ENCODE assay signal across 28 mouse cellular contexts in genomic region chr8:121572121-121572520, GRCm38 (mm10). TPM values are rescaled to one million over a fixed set of nuclear protein-coding genes. Genes with fewer than 3 reads are reported as not detected.
DNase-seq lines count a peak whose midpoint lies in the region; ATAC-seq and TF ChIP-seq lines count a peak whose summit lies in the region.
"Had no signal": no experiment of that assay in that cellular context is flagged by ENCODE, and none has a peak within 500 bp of the region (broad histone marks: within the 10 kb centered on the region; RNA-seq: fewer than 3 reads in every experiment).

No protein-coding gene starts in this region.

- peak; percentile 64 for DNase-seq in gastrocnemius, adult 18-20 months (ENCODE audit: low spot score)
- DNase-seq in gastrocnemius, postnatal 36 days = no peak
- DNase-seq in gastrocnemius, postnatal 25 days = peak; percentile 76
- DNase-seq in gastrocnemius, adult 8-10 months (ENCODE audit: low spot score in 2 of 2) = no peak
- no peak for DNase-seq in stomach, postnatal 0 days (ENCODE audit: low spot score)
- DNase-seq: adrenal gland, adult 8-10 months; adrenal gland, postnatal 14 days; adrenal gland, postnatal 36 days; B cell, adult 2 months; cerebellum, adult 11-12 months; cerebellum, adult 2 months; cerebellum, adult 9-10 months; cerebellum, postnatal 10 days; cerebellum, postnatal 25 days had no signal

- no peak for ATAC-seq in stomach, embryonic 15.5 days (ENCODE audit: insufficient read depth, low FRiP score, low read depth)
- no peak for ATAC-seq in stomach, postnatal 0 days (ENCODE audit: low FRiP score, low TSS enrichment)
- ATAC-seq: activated CD4-positive, CD25-positive, alpha-beta regulatory T cell, adult 4 months; CD4-positive, CD25-positive, alpha-beta regulatory T cell, adult 4 months; forebrain, embryonic 13.5 days; forebrain, embryonic 15.5 days; Patski had no signal

- intact Hi-C loops in gastrocnemius, postnatal 36 days (cut with DNase I) = no loop called here

- no peak for TF ChIP-seq EP300 in stomach, postnatal 0 days (optimal IDR thresholded peaks at IDR 0.05)

- H3K36me3 ChIP-seq in stomach, embryonic 15.5 days = no peaks in the 10 kb centered on the region
- no peaks in the 10 kb centered on the region for H3K36me3 ChIP-seq in stomach, postnatal 0 days (ENCODE audit: control insufficient read depth, insufficient read depth, low read length)
- H3K36me3 ChIP-seq: embryonic facial prominence, embryonic 12.5 days; forebrain, embryonic 15.5 days had no signal

- TF ChIP-seq CTCF in stomach, postnatal 0 days (IDR thresholded peaks at IDR 0.05; ENCODE audit: low read depth) = no peak

- H3K4me2 ChIP-seq in stomach, embryonic 15.5 days = no peak overlapping the region
- H3K4me2 ChIP-seq in stomach, postnatal 0 days (replicated peaks; ENCODE audit: low read depth) = no peak overlapping the region
- H3K4me2 ChIP-seq: embryonic facial prominence, embryonic 12.5 days; forebrain, embryonic 13.5 days; forebrain, embryonic 15.5 days had no signal

- H3K27me3 ChIP-seq in stomach, embryonic 15.5 days (replicated peaks) = no peaks in the 10 kb centered on the region
- H3K27me3 ChIP-seq in stomach, postnatal 0 days (ENCODE audit: control insufficient read depth, insufficient read depth, low read length) = no peaks in the 10 kb centered on the region
- H3K27me3 ChIP-seq: CH12.LX; embryonic facial prominence, embryonic 12.5 days; forebrain, embryonic 13.5 days; forebrain, embryonic 15.5 days; Patski had no signal

- H3K9me3 ChIP-seq in stomach, embryonic 15.5 days = no peaks in the 10 kb centered on the region
- H3K9me3 ChIP-seq in stomach, postnatal 0 days (ENCODE audit: control insufficient read depth, low read length) = no peaks in the 10 kb centered on the region
- H3K9me3 ChIP-seq: embryonic facial prominence, embryonic 10.5 days; embryonic facial prominence, embryonic 12.5 days; forebrain, embryonic 13.5 days; forebrain, embryonic 15.5 days; G1E had no signal

- 0 out of 2 replicates have a peak overlapping the region, but pooled peaks have one; percentile 21 for H3K27ac ChIP-seq in stomach, embryonic 15.5 days
- no peak overlapping the region for H3K27ac ChIP-seq in stomach, postnatal 0 days (replicated peaks)
- H3K27ac ChIP-seq: embryonic facial prominence, embryonic 10.5 days; embryonic facial prominence, embryonic 12.5 days; forebrain, embryonic 13.5 days; forebrain, embryonic 15.5 days had no signal

- WGBS in stomach, embryonic 15.5 days = 75% methylated on average over 7 of the region's 7 CpGs
- WGBS in stomach, postnatal 0 days = 75% methylated on average over 7 of the region's 7 CpGs

- H3K4me3 ChIP-seq in stomach, embryonic 15.5 days (replicated peaks) = no peak overlapping the region
- no peak overlapping the region for H3K4me3 ChIP-seq in stomach, postnatal 0 days (ENCODE audit: low read depth, low read length)
- H3K4me3 ChIP-seq: embryonic facial prominence, embryonic 10.5 days; embryonic facial prominence, embryonic 12.5 days; forebrain, embryonic 13.5 days; forebrain, embryonic 15.5 days had no signal

- peaks cover 13% of the 10 kb centered on the region for H3K4me1 ChIP-seq in stomach, embryonic 15.5 days
- H3K4me1 ChIP-seq in stomach, postnatal 0 days (replicated peaks; ENCODE audit: control insufficient read depth, insufficient read depth) = peaks cover 4% of the 10 kb centered on the region; the same call in 1 of the 2 replicates

- no peak overlapping the region for H3K9ac ChIP-seq in stomach, embryonic 15.5 days
- no peak overlapping the region for H3K9ac ChIP-seq in stomach, postnatal 0 days (ENCODE audit: low read length)
- H3K9ac ChIP-seq: embryonic facial prominence, embryonic 12.5 days; forebrain, embryonic 13.5 days; forebrain, embryonic 15.5 days had no signal

RNA-seq across cellular contexts. Expression of gene Fbxo31, which starts 6.5 kb away (rescaled TPM):
- total RNA-seq in gastrocnemius, adult 18-20 months (2021) = 100 to 1,000 TPM; 130 to 173 TPM
- total RNA-seq in gastrocnemius, postnatal 36 days (2021) = 100 to 1,000 TPM; 100 to 124 TPM
- total RNA-seq in gastrocnemius, postnatal 25 days (2021) = 100 to 1,000 TPM in 1 of 2 experiments, 10 to 100 TPM in 1; 89.8 to 109 TPM
- total RNA-seq in gastrocnemius, adult 8-10 months (2022) = 100 to 1,000 TPM; 141 to 254 (median 161) TPM
- 15.8 and 16.3 TPM in 2 replicates for polyA plus RNA-seq in stomach, embryonic 15.5 days (2015; fragmentation: Nextera tagmentation; extraction: Ambion mirVana)
- 10.0 and 10.9 TPM in 2 replicates for polyA plus RNA-seq in stomach, postnatal 0 days (2015; fragmentation: Nextera tagmentation; extraction: Ambion mirVana)

RNA-seq across cellular contexts. Expression of gene Map1lc3b, which starts 18.0 kb away (rescaled TPM):
- 100 to 1,000 TPM; 167 to 182 TPM for total RNA-seq in gastrocnemius, adult 18-20 months (2021)
- total RNA-seq in gastrocnemius, postnatal 36 days (2021) = 100 to 1,000 TPM; 133 to 158 TPM
- 100 to 1,000 TPM; 124 to 134 TPM for total RNA-seq in gastrocnemius, postnatal 25 days (2021)
- total RNA-seq in gastrocnemius, adult 8-10 months (2022) = 100 to 1,000 TPM; 163 to 207 (median 201) TPM
- 179 and 217 TPM in 2 replicates for polyA plus RNA-seq in stomach, embryonic 15.5 days (2015; fragmentation: Nextera tagmentation; extraction: Ambion mirVana)
- polyA plus RNA-seq in stomach, postnatal 0 days (2015; fragmentation: Nextera tagmentation; extraction: Ambion mirVana) = 262 and 274 TPM in 2 replicates

RNA-seq across cellular contexts. Expression of gene 1700018B08Rik, which starts 28.0 kb away (rescaled TPM):
- not detected for total RNA-seq in gastrocnemius, adult 18-20 months (2021)
- not detected for total RNA-seq in gastrocnemius, postnatal 36 days (2021)
- total RNA-seq in gastrocnemius, postnatal 25 days (2021) = not detected
- total RNA-seq in gastrocnemius, adult 8-10 months (2022) = not detected
- polyA plus RNA-seq in stomach, embryonic 15.5 days (2015; fragmentation: Nextera tagmentation; extraction: Ambion mirVana) = not detected in 2 replicates
- polyA plus RNA-seq in stomach, postnatal 0 days (2015; fragmentation: Nextera tagmentation; extraction: Ambion mirVana) = not detected in 2 replicates
- total RNA-seq: adrenal gland, adult 18-20 months; adrenal gland, adult 8-10 months; adrenal gland, postnatal 14 days; adrenal gland, postnatal 36 days; CH12.LX; G1E had no signal
- polyA plus RNA-seq: activated CD4-positive, CD25-positive, alpha-beta regulatory T cell, adult 4 months; CD4-positive, CD25-positive, alpha-beta regulatory T cell, adult 4 months; cerebellum, adult 2 months; cortical plate, adult 2 months; embryonic facial prominence, embryonic 10.5 days; embryonic facial prominence, embryonic 12.5 days; embryonic facial prominence, embryonic 14.5 days; forebrain, embryonic 11.5 days; forebrain, embryonic 13.5 days; forebrain, embryonic 15.5 days; G1E; Patski had no signal

Comparison
In these comparisons a context has a peak if more than half of its experiments do, and no peak if none do; other contexts are left out.
1. DNase-seq: peak in gastrocnemius, adult 18-20 months (single experiment) and gastrocnemius, postnatal 25 days (single experiment); none in gastrocnemius, postnatal 36 days (0 of 2), gastrocnemius, adult 8-10 months (0 of 2) and stomach, postnatal 0 days (single experiment).